Mouse (Mus musculus): ENCODE measurements around the gene Xaf1.

Gene Xaf1

GRCm38 (mm10) chr11:72354971-72355728 lies 53.7 kb downstream of the Xaf1 start:
- no peak for ATAC-seq (ENCODE audit: insufficient number of reproducible peaks, low FRiP score, low TSS enrichment)

- no peak for ATAC-seq (ENCODE audit: insufficient number of reproducible peaks, low FRiP score, low TSS enrichment)
Observed at GRCm38 (mm10) chr11:72361385-72362346, 60.2 kb downstream of the Xaf1 start.

- no peak for ATAC-seq (ENCODE audit: insufficient number of reproducible peaks, low FRiP score, low TSS enrichment)
Observed at GRCm38 (mm10) chr11:72362347-72362741, 60.9 kb downstream of the Xaf1 start, which contains the start of gene Tekt1. Gene Tekt1, minus strand, starts transcription at chr11:72362442.
